Comparison of ENCODE assay signal across 8 mouse cellular contexts in the genomic region with DNA sequence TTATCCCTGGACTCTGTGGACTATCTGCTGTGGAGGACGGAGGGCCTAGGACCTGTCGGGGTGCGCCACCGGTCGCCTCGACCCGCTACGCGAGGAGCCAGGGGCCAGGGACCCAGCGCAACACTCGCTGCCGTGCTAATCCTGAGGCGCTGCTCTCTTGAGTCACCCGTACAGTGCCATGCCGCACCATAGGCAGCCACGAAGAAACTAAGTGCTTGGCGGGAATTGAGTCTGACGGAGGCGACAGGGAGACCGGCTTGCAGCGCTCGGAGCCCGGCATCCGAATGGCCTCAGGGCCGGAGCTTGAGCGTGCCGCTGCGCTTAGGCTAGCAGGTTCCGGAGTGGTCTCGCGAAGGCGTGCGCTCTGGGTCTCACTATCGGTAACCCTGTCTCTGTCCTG. TPM values are rescaled to one million over a fixed set of nuclear protein-coding genes. Genes with fewer than 3 reads are reported as not detected.
DNase-seq lines count a peak whose midpoint lies in the region; ATAC-seq and TF ChIP-seq lines count a peak whose summit lies in the region.

No protein-coding gene starts in this region.

- 1% methylated on average over 34 of the region's 34 CpGs for WGBS in kidney, adult 2 months
- WGBS in forebrain, embryonic 10.5 days = under 1% methylated on average over 34 of the region's 34 CpGs
- under 1% methylated on average over 34 of the region's 34 CpGs for WGBS in hindbrain, postnatal 0 days
- under 1% methylated on average over 34 of the region's 34 CpGs for WGBS in neural tube, embryonic 12.5 days

- no peak for ATAC-seq in hindbrain, postnatal 0 days
- 0 out of 2 replicates have a peak, but pooled peaks have one; percentile 35 for ATAC-seq in neural tube, embryonic 12.5 days (ENCODE audit: low FRiP score, low read depth)
- no peak for ATAC-seq in erythroblast, adult 5-6 weeks (replicated peaks; ENCODE audit: low FRiP score, poor library complexity, severe bottlenecking)

- no peak overlapping the region for H3K9ac ChIP-seq in hindbrain, postnatal 0 days (replicated peaks; ENCODE audit: low read length)
- H3K9ac ChIP-seq in neural tube, embryonic 12.5 days = no peak overlapping the region

- peaks cover 4% of the 10 kb centered on the region; the same call in 1 of the 2 replicates for H3K4me1 ChIP-seq in kidney, adult 2 months (ENCODE audit: control insufficient read depth, insufficient read depth, low read length)
- peaks cover 30% of the 10 kb centered on the region for H3K4me1 ChIP-seq in forebrain, embryonic 10.5 days
- peaks cover 4% of the 10 kb centered on the region; the same call in 1 of the 2 replicates for H3K4me1 ChIP-seq in hindbrain, postnatal 0 days (ENCODE audit: insufficient read depth, low read length)
- peaks cover 27% of the 10 kb centered on the region for H3K4me1 ChIP-seq in neural tube, embryonic 12.5 days

- H3K4me3 ChIP-seq in kidney, adult 2 months (ENCODE audit: insufficient read depth, low read depth, low read length) = no peak overlapping the region
- peak overlapping the region; percentile 35 for H3K4me3 ChIP-seq in forebrain, embryonic 10.5 days
- peak overlapping the region; percentile 52 for H3K4me3 ChIP-seq in hindbrain, postnatal 0 days (ENCODE audit: low read length)
- H3K4me3 ChIP-seq in neural tube, embryonic 12.5 days = peak overlapping the region; percentile 15; the same call in 1 of the 2 replicates

- TF ChIP-seq POLR2A in kidney, adult 2 months (IDR thresholded peaks at IDR 0.05; ENCODE audit: low read depth, low read length) = no peak

- no peaks in the 10 kb centered on the region for H3K36me3 ChIP-seq in kidney, adult 2 months (ENCODE audit: control insufficient read depth, insufficient read depth, low read length)
- H3K36me3 ChIP-seq in forebrain, embryonic 10.5 days (replicated peaks) = no peaks in the 10 kb centered on the region
- no peaks in the 10 kb centered on the region for H3K36me3 ChIP-seq in hindbrain, postnatal 0 days (ENCODE audit: insufficient read depth, low read length)
- no peaks in the 10 kb centered on the region for H3K36me3 ChIP-seq in neural tube, embryonic 12.5 days

- H3K9me3 ChIP-seq in forebrain, embryonic 10.5 days = no peaks in the 10 kb centered on the region
- H3K9me3 ChIP-seq in hindbrain, postnatal 0 days (ENCODE audit: low read length) = no peaks in the 10 kb centered on the region
- H3K9me3 ChIP-seq in neural tube, embryonic 12.5 days = no peaks in the 10 kb centered on the region

- no peak for TF ChIP-seq CTCF in kidney, adult 2 months (conservative IDR thresholded peaks at IDR 0.05; ENCODE audit: insufficient read depth, insufficient read length, low read depth, low read length)
- no peak for TF ChIP-seq CTCF in hindbrain, postnatal 0 days (IDR thresholded peaks at IDR 0.05; ENCODE audit: low read depth)

- peaks cover 7% of the 10 kb centered on the region for H3K27me3 ChIP-seq in kidney, adult 2 months (replicated peaks; ENCODE audit: control insufficient read depth, insufficient read depth, low read length)
- H3K27me3 ChIP-seq in forebrain, embryonic 10.5 days (ENCODE audit: poor library complexity, severe bottlenecking) = peaks cover 100% of the 10 kb centered on the region
- H3K27me3 ChIP-seq in hindbrain, postnatal 0 days (ENCODE audit: insufficient read depth, low read length) = peaks cover 68% of the 10 kb centered on the region
- peaks cover 90% of the 10 kb centered on the region for H3K27me3 ChIP-seq in neural tube, embryonic 12.5 days (replicated peaks)

- H3K4me2 ChIP-seq in hindbrain, postnatal 0 days (ENCODE audit: low read depth, low read length) = peak overlapping the region; percentile 88
- peak overlapping the region; percentile 48 for H3K4me2 ChIP-seq in neural tube, embryonic 12.5 days (replicated peaks)

- H3K27ac ChIP-seq in kidney, adult 2 months (ENCODE audit: insufficient read depth, low read depth, low read length) = no peak overlapping the region
- no peak overlapping the region for H3K27ac ChIP-seq in forebrain, embryonic 10.5 days
- no peak overlapping the region for H3K27ac ChIP-seq in hindbrain, postnatal 0 days
- no peak overlapping the region for H3K27ac ChIP-seq in neural tube, embryonic 12.5 days

- peak; percentile 1 for DNase-seq in kidney, adult 2 months
- DNase-seq in kidney, postnatal 25 days = no peak
- peak; percentile 71 for DNase-seq in ZHBTc4 (ENCODE audit: low read depth, low spot score)
- peak; percentile 57 for DNase-seq in forebrain, embryonic 10.5 days (ENCODE audit: extremely low spot score, low spot score)
- DNase-seq in hindbrain, postnatal 0 days (ENCODE audit: low spot score) = peak; percentile 38
- no peak for DNase-seq in cerebellum, adult 11 months

RNA-seq across cellular contexts. Expression of gene Barx2, which starts 1.6 kb away (rescaled TPM):
- 0.05 and 0.16 TPM in 2 replicates for polyA plus RNA-seq in kidney, adult 2 months (2012; rRNA removed)
- not detected in 2 replicates for polyA plus RNA-seq in forebrain, embryonic 10.5 days (2016; fragmentation: Nextera tagmentation; extraction: Ambion mirVana)
- 1.0 and 2.9 TPM in 2 replicates for total RNA-seq in hindbrain, postnatal 0 days (2014; rRNA removed)
- polyA plus RNA-seq in hindbrain, postnatal 0 days (2015; fragmentation: Nextera tagmentation; extraction: Ambion mirVana) = 0.49 TPM in 2 replicates
- 0.09 and 0.33 TPM in 2 replicates for polyA plus RNA-seq in neural tube, embryonic 12.5 days (2016; fragmentation: Nextera tagmentation; extraction: Ambion mirVana)
- not detected in 2 replicates for total RNA-seq in erythroblast, adult 5-6 weeks (2015; ENCODE audit: low replicate concordance)
- total RNA-seq in erythroblast, adult 5-6 weeks (2017; ENCODE audit: low replicate concordance) = not detected in 2 replicates

Comparison
In these comparisons a context has a peak if more than half of its experiments do, and no peak if none do; other contexts are left out.
1. DNase-seq: peak in kidney, adult 2 months (single experiment), ZHBTc4 (single experiment), forebrain, embryonic 10.5 days (single experiment) and hindbrain, postnatal 0 days (single experiment); none in kidney, postnatal 25 days (0 of 2) and cerebellum, adult 11 months (single experiment).